Mouse (Mus musculus) stomach, postnatal 0 days (tissue): ENCODE measurements at regions not wholly inside any gene's neighbourhood (a gene's known extent, or its start where the extent isn't known, plus 50 kb on each side); places are given as distances from the start of the nearest gene placed in this dataset.
"Not testable (repeated sequence)": the region's sequence is repeated elsewhere in the genome, so short reads cannot be mapped to it uniquely, and the experiment has no call there.

Source experiments
- ATAC-seq: fragments of 200-750 bp; cut with Nextera tagmentation; 2 replicates; pipeline ENCODE4 v1.8.0; 2017; ENCODE audit not compliant: low FRiP score, low TSS enrichment
- DNase-seq: peaks from one replicate; pipeline ENCODE4 v3.0.0-alpha.2; 2016; ENCODE audit warnings: low spot score
- H3K27ac ChIP-seq: fragments of 300-500 bp; sonication (generic); replicated peaks from 2 replicates; pipeline ENCODE4 v1.5.1; 2014; ENCODE audit warnings: mild to moderate bottlenecking, control low read depth
- H3K27me3 ChIP-seq: fragments of 300-500 bp; sonication (generic); 2 replicates; pipeline ENCODE4 v1.6.1; 2014; ENCODE audit warnings: low read length; ENCODE audit not compliant: control insufficient read depth, insufficient read depth
- H3K36me3 ChIP-seq: fragments of 300-500 bp; sonication (generic); 2 replicates; pipeline ENCODE4 v1.6.1; 2014; ENCODE audit warnings: low read length, mixed read lengths; ENCODE audit not compliant: control insufficient read depth, insufficient read depth
- H3K4me1 ChIP-seq: fragments of 300-500 bp; sonication (generic); replicated peaks from 2 replicates; pipeline ENCODE4 v1.6.1; 2014; ENCODE audit warnings: antibody characterized with exemption; ENCODE audit not compliant: control insufficient read depth, insufficient read depth
- H3K4me2 ChIP-seq: fragments of 300-500 bp; sonication (generic); replicated peaks from 2 replicates; pipeline ENCODE4 v1.6.1; 2014; ENCODE audit warnings: low read depth, mild to moderate bottlenecking, control low read depth, moderate library complexity
- H3K4me3 ChIP-seq: fragments of 300-500 bp; sonication (generic); 2 replicates; pipeline ENCODE4 v1.5.1; 2014; ENCODE audit warnings: low read depth, low read length, control low read depth
- H3K9ac ChIP-seq: fragments of 300-500 bp; sonication (generic); 2 replicates; pipeline ENCODE4 v1.6.1; 2014; ENCODE audit warnings: mild to moderate bottlenecking, low read length, control low read depth, mixed read lengths
- H3K9me3 ChIP-seq: fragments of 300-500 bp; sonication (generic); 2 replicates; pipeline ENCODE4 v1.6.1; 2016; ENCODE audit warnings: low read length; ENCODE audit not compliant: control insufficient read depth
- CTCF ChIP-seq: IDR thresholded peaks from 2 replicates; pipeline ENCODE4 v1.5.1; 2016; ENCODE audit warnings: antibody characterized with exemption, low read depth, mild to moderate bottlenecking, moderate library complexity
- EP300 ChIP-seq: optimal IDR thresholded peaks from 2 replicates; pipeline ENCODE3; 2016; ENCODE audit warnings: antibody characterized with exemption
- WGBS: fragments of 180-500 bp; shearing (Covaris S2); extraction: QIAGEN DNeasy Blood & Tissue Kit; methylation state at CpG from one replicate; pipeline ENCODE4 v1.1.7; 2014; 5-methylcytosine and 5-hydroxymethylcytosine counted together

- H3K9ac ChIP-seq, DNase-seq, H3K9me3 ChIP-seq, H3K36me3 ChIP-seq, H3K4me3 ChIP-seq, H3K4me1 ChIP-seq, H3K27ac ChIP-seq, H3K4me2 ChIP-seq, H3K27me3 ChIP-seq, ATAC-seq: not testable (repeated sequence)
- TF ChIP-seq CTCF, result peak; percentile 19; the same call in 1 of the 2 replicates
- 47% methylated on average over 2 of the region's 2 CpGs for WGBS
These were observed 268.7 kb downstream of the Lpin1 start for GRCm38 (mm10) chr12:16342030-16342429.

DNA sequence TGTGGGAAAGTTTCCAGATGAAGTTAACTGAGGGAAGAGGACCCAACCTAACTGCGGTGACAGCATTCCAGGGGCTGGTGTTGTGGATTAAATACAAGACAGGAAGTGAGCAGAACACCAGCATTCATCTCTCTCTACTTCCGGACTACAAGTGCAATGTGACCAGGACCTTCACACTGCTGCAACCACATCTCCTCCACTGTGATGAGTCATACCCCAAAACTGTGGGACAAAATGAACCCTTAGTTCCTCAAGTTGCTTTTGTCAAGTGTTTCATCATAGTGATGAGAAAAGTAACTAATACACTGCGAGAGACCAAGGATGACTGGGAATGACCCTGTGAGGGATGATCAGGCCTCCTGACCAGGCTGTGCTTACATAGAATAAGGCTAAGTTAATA, 279.3 kb downstream of the Lpin1 start:
- Histone ChIP-seq H3K27me3 (no peaks in the 10 kb centered on the region), H3K9me3 (no peaks in the 10 kb centered on the region), H3K9ac (no peak overlapping the region), H3K4me3 (no peak overlapping the region), H3K27ac (no peak overlapping the region), H3K4me1 (no peaks in the 10 kb centered on the region), H3K4me2 (no peak overlapping the region), H3K36me3 (no peaks in the 10 kb centered on the region)
- 81% methylated on average over 3 of the region's 3 CpGs for WGBS
- ATAC-seq, result no peak
- TF ChIP-seq EP300 (no peak), CTCF (no peak)
- DNase-seq, result no peak

DNA sequence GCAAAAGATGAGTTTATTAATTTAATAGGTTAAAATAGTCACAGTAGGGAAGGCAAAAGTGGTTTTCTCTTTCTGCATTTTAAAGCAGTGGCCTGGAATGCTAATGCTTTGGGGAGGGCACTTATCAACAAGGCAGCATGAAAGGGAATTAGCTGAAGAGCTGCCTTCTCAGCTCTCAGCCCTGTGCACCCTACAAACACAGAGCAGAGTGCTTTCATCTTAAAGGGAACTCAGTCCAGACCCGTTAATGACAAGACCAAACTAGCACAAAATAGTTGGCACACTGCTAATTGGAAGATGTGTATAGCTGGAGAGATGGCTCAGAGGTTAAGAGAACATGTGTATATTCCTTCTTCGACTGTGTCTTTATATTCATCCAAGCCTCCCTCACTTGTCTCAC, 281.6 kb downstream of the Lpin1 start:
- Histone ChIP-seq H3K27ac (no peak overlapping the region), H3K4me2 (no peak overlapping the region), H3K27me3 (no peaks in the 10 kb centered on the region), H3K4me3 (no peak overlapping the region), H3K9ac (no peak overlapping the region), H3K4me1 (no peaks in the 10 kb centered on the region), H3K9me3 (no peaks in the 10 kb centered on the region), H3K36me3 (no peaks in the 10 kb centered on the region)
- WGBS, result 63% methylated on average over 2 of the region's 2 CpGs
- TF ChIP-seq EP300, result no peak
- TF ChIP-seq CTCF, result no peak
- DNase-seq (no peak), ATAC-seq (no peak)

DNA sequence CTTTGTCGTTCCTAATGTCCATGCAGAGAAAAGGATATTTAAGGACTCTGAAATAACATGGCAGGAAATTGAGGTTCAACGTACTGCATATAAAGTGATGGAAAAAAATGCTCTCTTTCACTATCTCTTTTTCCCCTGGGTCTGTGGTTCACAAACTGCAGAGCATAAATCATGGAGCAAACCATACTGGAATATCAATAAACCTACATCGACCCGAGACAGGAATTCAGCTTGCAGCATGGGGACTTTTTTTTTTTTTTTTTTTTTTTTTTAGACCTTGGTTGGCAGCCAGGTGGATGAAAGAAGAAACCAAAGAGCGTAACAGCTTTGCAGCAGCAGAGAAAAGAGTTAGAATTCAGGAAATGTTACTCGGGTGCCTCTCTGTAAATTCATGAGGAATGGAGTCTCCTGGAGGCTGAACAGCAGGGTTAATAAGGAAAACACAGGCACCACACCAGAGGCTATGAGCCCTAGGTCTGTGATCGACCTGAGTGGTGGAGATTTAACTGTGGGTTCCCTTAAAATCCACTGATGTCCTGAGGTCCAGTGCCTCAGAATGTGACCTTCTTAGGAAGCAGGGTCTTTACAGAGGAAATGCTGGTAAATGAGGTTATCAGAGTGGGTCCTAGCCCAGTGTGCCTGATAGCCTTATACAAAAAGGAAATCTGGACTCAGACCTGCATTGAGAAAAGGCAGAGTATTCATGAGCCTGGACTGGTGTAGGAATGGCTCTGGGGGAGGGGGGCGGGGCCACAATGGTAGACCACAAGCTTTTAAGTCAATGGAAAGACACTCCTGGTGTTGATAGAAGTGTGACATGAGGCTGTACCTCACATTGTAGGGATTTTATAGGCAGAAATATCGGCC, 290.0 kb downstream of the Lpin1 start:
- Histone ChIP-seq H3K9ac (no peak overlapping the region), H3K36me3 (no peaks in the 10 kb centered on the region), H3K4me2 (no peak overlapping the region), H3K4me1 (no peaks in the 10 kb centered on the region), H3K4me3 (no peak overlapping the region), H3K27me3 (no peaks in the 10 kb centered on the region), H3K9me3 (no peaks in the 10 kb centered on the region), H3K27ac (no peak overlapping the region)
- ATAC-seq (no peak), DNase-seq (no peak)
- 55% methylated on average over 9 of the region's 9 CpGs for WGBS
- TF ChIP-seq EP300, result no peak

- H3K4me2 ChIP-seq, result no peak overlapping the region
- H3K27me3 ChIP-seq, result no peaks in the 10 kb centered on the region
- WGBS, result 86% methylated on average over 3 of the region's 3 CpGs
- no peak overlapping the region for H3K27ac ChIP-seq
- no peak overlapping the region for H3K4me3 ChIP-seq
- TF ChIP-seq CTCF (no peak), EP300 (no peak)
- no peaks in the 10 kb centered on the region for H3K9me3 ChIP-seq
- no peak for ATAC-seq
- no peak overlapping the region for H3K9ac ChIP-seq
- no peaks in the 10 kb centered on the region for H3K36me3 ChIP-seq
- H3K4me1 ChIP-seq, result no peaks in the 10 kb centered on the region
- DNase-seq, result no peak
These were observed 302.7 kb downstream of the Lpin1 start for GRCm38 (mm10) chr12:16308101-16308500.

GRCm38 (mm10) chr12:16304701-16305377, 305.9 kb downstream of the Lpin1 start:
- no peak for TF ChIP-seq EP300
- Histone ChIP-seq H3K27me3 (no peaks in the 10 kb centered on the region), H3K4me1 (no peaks in the 10 kb centered on the region), H3K9me3 (no peaks in the 10 kb centered on the region), H3K36me3 (no peaks in the 10 kb centered on the region), H3K4me2 (no peak overlapping the region), H3K4me3 (no peak overlapping the region), H3K27ac (no peak overlapping the region), H3K9ac (no peak overlapping the region)
- ATAC-seq, result no peak
- no peak for DNase-seq
- 81% methylated on average over 9 of the region's 9 CpGs for WGBS
